Mouse (Mus musculus) hindbrain, embryonic 10.5 days (tissue): ENCODE data around the gene Slc12a8. TPM values are rescaled to one million over a fixed set of nuclear protein-coding genes. Genes with fewer than 3 reads are reported as not detected.

ENCODE experiments used
- DNase-seq: peaks from one replicate; pipeline ENCODE4 v3.0.0-alpha.2; 2017; ENCODE audit warnings: low spot score
- H3K27ac ChIP-seq: fragments of 300-500 bp; sonication (generic); 2 replicates; pipeline ENCODE4 v1.5.1; 2016; ENCODE audit warnings: mild to moderate bottlenecking, moderate library complexity
- H3K27me3 ChIP-seq: fragments of 300-500 bp; sonication (generic); 2 replicates; pipeline ENCODE4 v1.6.1; 2016; ENCODE audit warnings: mild to moderate bottlenecking; ENCODE audit not compliant: poor library complexity, insufficient read depth, severe bottlenecking
- H3K36me3 ChIP-seq: fragments of 300-500 bp; sonication (generic); 2 replicates; pipeline ENCODE4 v1.6.1; 2016; ENCODE audit warnings: mild to moderate bottlenecking, moderate library complexity
- H3K4me1 ChIP-seq: fragments of 300-500 bp; sonication (generic); replicated peaks from 2 replicates; pipeline ENCODE4 v1.6.1; 2016; ENCODE audit warnings: mild to moderate bottlenecking
- H3K4me3 ChIP-seq: fragments of 300-500 bp; sonication (generic); 2 replicates; pipeline ENCODE4 v1.5.1; 2016; ENCODE audit warnings: mild to moderate bottlenecking, moderate library complexity
- H3K9me3 ChIP-seq: fragments of 300-500 bp; sonication (generic); 2 replicates; pipeline ENCODE4 v1.6.1; 2016; ENCODE audit warnings: mild to moderate bottlenecking, moderate library complexity
- WGBS: fragments of 180-500 bp; shearing (Covaris S2); methylation state at CpG from one replicate; pipeline ENCODE4 v1.1.7; 2016; 5-methylcytosine and 5-hydroxymethylcytosine counted together
- polyA plus RNA-seq: library from polyadenylated mRNA; unstranded; fragments of >200 nt; fragmentation: Nextera tagmentation; extraction: Ambion mirVana; gene quantifications from 2 replicates; pipeline ENCODE4 v1.2.1, GENCODE M21; 2016

Gene Slc12a8
- polyA plus RNA-seq, 1 experiment from 2014 or later: 0.81 TPM

DNA sequence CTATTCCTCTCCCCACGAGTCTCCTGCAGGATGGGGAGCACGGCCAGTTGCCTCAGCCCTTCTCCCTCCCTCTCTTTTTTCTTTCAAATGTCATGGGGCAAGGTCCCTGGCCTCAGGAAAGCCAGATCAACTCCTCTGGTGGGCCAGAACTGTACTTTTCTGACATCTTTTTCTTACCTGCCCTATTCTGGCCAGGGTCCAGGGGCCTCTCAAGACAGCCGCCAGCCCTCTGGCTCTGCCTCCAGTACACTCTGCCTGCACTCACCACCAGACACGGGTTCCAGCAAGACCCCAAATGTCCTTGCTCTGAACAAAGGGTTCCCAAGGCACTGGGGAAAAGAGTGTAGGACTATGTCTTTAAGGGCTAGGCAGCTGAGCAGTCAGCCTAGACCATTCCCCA lies 499 bp downstream of the Slc12a8 start:
- H3K27ac ChIP-seq: peak overlapping the region; percentile 88
- WGBS: 24% methylated on average over 4 of the region's 4 CpGs
- H3K36me3 ChIP-seq: no peaks in the 10 kb centered on the region

DNA sequence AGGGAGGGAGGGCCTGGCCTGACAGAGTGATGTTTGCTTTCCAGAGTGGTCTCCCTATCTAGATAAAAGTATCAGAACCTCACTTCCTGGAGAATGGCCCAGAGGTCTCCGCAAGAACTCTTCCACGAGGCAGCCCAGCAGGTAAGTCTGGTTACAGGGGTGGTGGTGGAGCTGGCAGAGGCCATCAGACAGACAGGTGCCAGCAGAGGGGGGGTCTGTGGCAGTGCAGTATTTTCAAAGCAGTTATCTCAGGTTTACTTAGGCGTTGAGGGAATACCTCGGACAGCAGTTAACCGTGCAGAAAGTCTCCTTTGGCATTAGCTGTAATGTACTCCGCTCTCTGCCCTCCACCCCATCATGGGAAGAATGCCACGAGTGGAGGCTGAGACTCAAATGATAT lies 1.1 kb downstream of the Slc12a8 start:
- H3K27me3 ChIP-seq: peaks cover 11% of the 10 kb centered on the region
- 74% methylated on average over 7 of the region's 7 CpGs for WGBS

More for the DNA sequence above, 499 bp downstream of the Slc12a8 start:
- Histone ChIP-seq H3K4me1 (peaks cover 28% of the 10 kb centered on the region), H3K27me3 (peaks cover 11% of the 10 kb centered on the region), H3K4me3 (peak overlapping the region; percentile 56), H3K9me3 (no peaks in the 10 kb centered on the region)
- no peak for DNase-seq

GRCm38 (mm10) chr16:33519916-33520568 lies 2.9 kb downstream of the Slc12a8 start:
- WGBS: 82% methylated on average over 6 of the region's 6 CpGs
- no peaks in the 10 kb centered on the region for H3K9me3 ChIP-seq
- no peak overlapping the region for H3K4me3 ChIP-seq
- H3K36me3 ChIP-seq: no peaks in the 10 kb centered on the region
- H3K4me1 ChIP-seq: peaks cover 36% of the 10 kb centered on the region
- H3K27ac ChIP-seq: no peak overlapping the region
- DNase-seq: no peak
- H3K27me3 ChIP-seq: peaks cover 11% of the 10 kb centered on the region

More for the DNA sequence above, 1.1 kb downstream of the Slc12a8 start:
- H3K36me3 ChIP-seq: no peaks in the 10 kb centered on the region
- H3K4me1 ChIP-seq: peaks cover 30% of the 10 kb centered on the region
- no peak overlapping the region for H3K4me3 ChIP-seq
- no peak for DNase-seq
- no peaks in the 10 kb centered on the region for H3K9me3 ChIP-seq
- H3K27ac ChIP-seq: no peak overlapping the region

DNA sequence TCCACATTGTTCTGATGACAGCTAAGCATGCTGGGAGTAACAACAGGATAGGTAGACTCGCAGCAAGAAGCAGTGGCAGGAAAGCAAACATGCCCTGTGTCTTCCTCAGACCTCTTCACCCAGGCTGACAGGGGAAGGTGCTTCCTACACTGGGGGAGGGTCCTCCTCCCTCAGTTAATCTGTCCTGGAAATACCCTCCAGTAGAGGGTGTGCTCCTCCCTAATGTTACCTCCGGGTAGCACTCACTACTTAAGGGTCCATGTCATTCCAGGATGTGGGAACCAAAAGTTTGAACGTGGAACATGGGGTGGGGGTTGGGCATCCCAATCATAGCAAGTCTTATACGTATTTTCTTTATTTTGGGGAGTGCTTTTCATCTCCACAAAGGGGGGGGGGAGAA lies 5.4 kb downstream of the Slc12a8 start:
- no peak for DNase-seq
- no peak overlapping the region for H3K4me3 ChIP-seq
- WGBS: 54% methylated on average over 4 of the region's 4 CpGs

GRCm38 (mm10) chr16:33523571-33523970 lies 6.4 kb downstream of the Slc12a8 start:
- H3K27ac ChIP-seq: peak overlapping the region; percentile 6; the same call in 1 of the 2 replicates
- DNase-seq: no peak
- 72% methylated on average over 10 of the region's 10 CpGs for WGBS

More for the DNA sequence above, 5.4 kb downstream of the Slc12a8 start:
- Histone ChIP-seq H3K27me3 (peaks cover 7% of the 10 kb centered on the region), H3K36me3 (no peaks in the 10 kb centered on the region), H3K9me3 (no peaks in the 10 kb centered on the region), H3K4me1 (peaks cover 24% of the 10 kb centered on the region), H3K27ac (no peak overlapping the region)

DNA sequence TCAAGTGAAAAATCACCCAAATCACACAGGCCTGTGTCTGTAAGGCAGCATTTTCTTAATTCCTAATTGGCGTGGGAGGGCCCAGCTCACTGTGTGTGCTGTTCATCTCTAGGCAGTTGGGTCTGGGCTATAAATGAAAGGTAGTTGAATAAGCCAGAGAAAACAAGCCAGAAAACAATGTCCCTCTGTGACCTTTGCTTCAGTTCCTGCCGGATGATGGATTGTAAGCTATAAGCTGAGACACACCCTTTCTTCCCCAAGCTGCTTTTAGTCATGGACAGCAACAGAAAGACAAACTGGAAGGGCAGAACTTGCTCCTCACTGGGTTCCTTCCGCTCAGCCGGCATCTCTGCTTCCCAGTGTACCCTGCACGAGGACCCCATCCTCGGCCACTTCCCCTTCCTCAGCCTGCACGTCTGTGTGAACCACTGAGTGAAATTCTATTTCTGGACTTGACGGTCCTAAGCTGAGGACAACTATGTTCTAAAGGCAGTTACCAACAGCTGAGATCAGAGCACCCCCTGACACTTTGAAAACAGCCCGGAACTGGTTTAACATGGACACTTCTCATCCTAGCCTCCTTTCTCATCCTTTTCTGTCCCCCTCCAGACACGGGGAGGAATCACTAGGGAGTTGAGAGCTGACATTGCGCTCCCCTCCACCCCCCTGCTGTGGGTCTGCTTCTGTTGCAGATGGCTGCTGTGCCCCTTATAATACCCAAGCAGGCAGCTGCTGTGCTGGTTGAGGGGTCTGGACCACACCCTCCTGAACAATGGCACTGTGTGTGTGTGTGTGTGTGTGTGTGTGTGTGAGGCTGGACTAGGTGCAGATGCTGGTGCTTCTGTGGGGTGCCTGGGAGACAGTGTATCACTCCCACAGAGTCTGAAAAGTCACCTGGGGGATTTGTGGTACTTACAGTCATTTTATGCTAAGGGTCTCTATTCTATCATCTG lies 12.7 kb downstream of the Slc12a8 start:
- Histone ChIP-seq H3K4me1 (peaks cover 24% of the 10 kb centered on the region), H3K4me3 (no peak overlapping the region), H3K27me3 (no peaks in the 10 kb centered on the region), H3K9me3 (no peaks in the 10 kb centered on the region; the same call in 1 of the 2 replicates), H3K27ac (peak overlapping the region; percentile 69), H3K36me3 (no peaks in the 10 kb centered on the region)
- DNase-seq: peak; percentile 14
- WGBS: 57% methylated on average over 11 of the region's 11 CpGs

More at GRCm38 (mm10) chr16:33523571-33523970, 6.4 kb downstream of the Slc12a8 start:
- H3K27me3 ChIP-seq: no peaks in the 10 kb centered on the region
- H3K9me3 ChIP-seq: no peaks in the 10 kb centered on the region; the same call in 1 of the 2 replicates
- H3K4me1 ChIP-seq: peaks cover 15% of the 10 kb centered on the region; the same call in 1 of the 2 replicates
- no peaks in the 10 kb centered on the region for H3K36me3 ChIP-seq
- H3K4me3 ChIP-seq: no peak overlapping the region

- H3K9me3 ChIP-seq: no peaks in the 10 kb centered on the region; the same call in 1 of the 2 replicates
- 79% methylated on average over 8 of the region's 8 CpGs for WGBS
- no peaks in the 10 kb centered on the region for H3K27me3 ChIP-seq
- H3K4me1 ChIP-seq: peaks cover 24% of the 10 kb centered on the region
- no peak overlapping the region for H3K4me3 ChIP-seq
- DNase-seq: no peak
- no peaks in the 10 kb centered on the region for H3K36me3 ChIP-seq
- no peak overlapping the region for H3K27ac ChIP-seq
These were observed 14.1 kb downstream of the Slc12a8 start for GRCm38 (mm10) chr16:33531184-33531583.

DNA sequence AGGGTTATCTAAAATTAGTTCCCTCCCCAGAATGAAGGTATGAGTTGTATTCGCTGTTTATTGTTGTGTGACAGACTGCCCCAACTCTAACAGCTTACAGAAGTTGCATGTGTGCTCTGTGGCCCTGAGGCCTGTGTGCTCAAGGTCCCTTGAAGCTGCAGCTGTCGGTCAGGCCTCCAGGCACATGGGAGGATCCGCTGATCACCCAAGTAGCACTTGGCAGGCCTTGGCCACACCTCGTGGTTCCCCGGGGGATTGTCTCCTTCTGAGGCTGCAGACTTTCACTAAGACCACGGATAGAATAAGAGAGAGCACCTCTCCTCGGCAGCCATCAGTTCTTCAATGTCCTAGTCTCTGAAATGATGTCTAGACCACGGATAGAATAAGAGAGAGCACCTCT lies 19.3 kb downstream of the Slc12a8 start:
- H3K4me1 ChIP-seq: peaks cover 7% of the 10 kb centered on the region
- no peak overlapping the region for H3K27ac ChIP-seq
- no peak overlapping the region for H3K4me3 ChIP-seq
- DNase-seq: no peak
- no peaks in the 10 kb centered on the region for H3K36me3 ChIP-seq
- H3K27me3 ChIP-seq: no peaks in the 10 kb centered on the region
- no peaks in the 10 kb centered on the region for H3K9me3 ChIP-seq
- WGBS: 80% methylated on average over 8 of the region's 8 CpGs

DNA sequence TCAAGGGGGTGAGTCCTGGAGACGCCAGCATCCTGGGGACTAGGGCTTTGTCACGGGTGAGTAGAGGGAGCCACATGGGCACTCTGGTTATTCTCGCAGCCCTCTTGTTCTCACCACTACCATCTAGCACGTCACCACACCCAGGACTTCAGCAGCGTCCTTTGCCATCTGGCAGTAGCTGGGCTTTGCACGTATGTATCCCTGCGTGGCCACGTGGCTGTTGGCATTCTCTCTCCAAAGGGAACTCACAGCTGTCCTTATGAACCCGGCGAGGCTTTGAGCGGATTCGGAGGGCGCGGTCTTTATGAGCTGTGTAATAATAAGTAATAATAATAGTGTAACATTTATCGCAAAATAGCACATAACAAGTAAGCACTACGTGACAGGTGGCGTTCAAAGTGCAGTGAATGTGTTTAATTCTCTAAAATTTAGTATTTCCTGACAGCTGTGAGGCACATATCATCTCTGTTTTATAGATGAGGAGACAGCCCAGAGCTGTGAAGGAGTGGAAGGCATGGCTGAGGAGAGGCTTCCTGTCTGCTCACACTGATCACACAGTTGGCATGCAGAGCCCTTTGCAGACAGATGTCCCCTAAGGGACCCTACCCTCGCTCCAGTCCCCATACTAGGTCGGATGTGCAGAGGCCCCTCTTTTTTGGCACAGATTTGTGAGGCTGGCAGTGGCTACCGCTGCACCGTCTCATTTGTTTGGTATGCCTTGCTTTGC lies 20.5 kb downstream of the Slc12a8 start:
- H3K36me3 ChIP-seq: no peaks in the 10 kb centered on the region
- no peak for DNase-seq
- no peaks in the 10 kb centered on the region for H3K4me1 ChIP-seq
- no peak overlapping the region for H3K4me3 ChIP-seq
- 87% methylated on average over 21 of the region's 21 CpGs for WGBS
- no peaks in the 10 kb centered on the region for H3K27me3 ChIP-seq
- no peaks in the 10 kb centered on the region for H3K9me3 ChIP-seq
- 0 out of 2 replicates have a peak overlapping the region, but pooled peaks have one; percentile 6 for H3K27ac ChIP-seq

- no peaks in the 10 kb centered on the region for H3K36me3 ChIP-seq
- H3K9me3 ChIP-seq: no peaks in the 10 kb centered on the region
- no peaks in the 10 kb centered on the region for H3K4me1 ChIP-seq
- WGBS: 98% methylated on average over 2 of the region's 2 CpGs
- no peak for DNase-seq
- no peak overlapping the region for H3K27ac ChIP-seq
- no peak overlapping the region for H3K4me3 ChIP-seq
- H3K27me3 ChIP-seq: no peaks in the 10 kb centered on the region
These were observed 27.2 kb downstream of the Slc12a8 start for GRCm38 (mm10) chr16:33544346-33544745.

DNA sequence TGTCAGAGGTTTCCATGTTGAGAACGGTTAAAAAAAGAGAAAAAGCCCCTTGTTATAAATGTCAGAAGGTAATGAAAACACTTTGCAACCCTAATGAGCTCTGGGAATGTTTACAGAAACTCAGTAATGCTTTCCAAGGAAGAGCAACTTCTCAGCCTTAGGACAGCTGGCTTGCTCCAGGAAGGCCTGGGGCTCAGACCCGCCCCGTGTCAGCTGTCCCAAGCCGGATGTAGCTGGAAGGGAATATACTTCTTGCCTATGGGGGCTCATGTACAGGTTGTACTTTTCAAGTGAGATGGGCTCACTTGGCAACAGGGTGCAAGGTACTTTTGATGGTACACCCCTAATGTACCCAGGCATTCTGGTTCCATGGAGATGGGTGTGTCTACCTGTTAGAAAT lies 28.4 kb downstream of the Slc12a8 start:
- H3K36me3 ChIP-seq: no peaks in the 10 kb centered on the region
- H3K27me3 ChIP-seq: no peaks in the 10 kb centered on the region
- 92% methylated on average over 4 of the region's 4 CpGs for WGBS
- no peaks in the 10 kb centered on the region for H3K4me1 ChIP-seq
- no peak overlapping the region for H3K27ac ChIP-seq
- DNase-seq: no peak
- no peak overlapping the region for H3K4me3 ChIP-seq
- H3K9me3 ChIP-seq: no peaks in the 10 kb centered on the region

GRCm38 (mm10) chr16:33553689-33554342 lies 36.7 kb downstream of the Slc12a8 start:
- no peak overlapping the region for H3K4me3 ChIP-seq
- DNase-seq: peak; percentile 39
- H3K27me3 ChIP-seq: 0 out of 2 replicates have a peak, but pooled peaks cover 2% of the 10 kb centered on the region
- peaks cover 13% of the 10 kb centered on the region for H3K4me1 ChIP-seq
- 69% methylated on average over 9 of the region's 9 CpGs for WGBS
- no peaks in the 10 kb centered on the region for H3K36me3 ChIP-seq
- H3K9me3 ChIP-seq: no peaks in the 10 kb centered on the region
- peak overlapping the region; percentile 57; the same call in 1 of the 2 replicates for H3K27ac ChIP-seq
